Mouse (Mus musculus) hindbrain, embryonic 14.5 days (tissue): ENCODE data around the gene Krtcap2. TPM values are rescaled to one million over a fixed set of nuclear protein-coding genes. Genes with fewer than 3 reads are reported as not detected.

Source experiments
- ATAC-seq: fragments of 200-750 bp; cut with Nextera tagmentation; 2 replicates; pipeline ENCODE4 v1.8.0; 2017; ENCODE audit warnings: moderate number of reproducible peaks, mild to moderate bottlenecking, moderate TSS enrichment, moderate library complexity; ENCODE audit not compliant: low FRiP score
- DNase-seq: peaks from one replicate; pipeline ENCODE4 v3.0.0-alpha.2; 2015; ENCODE audit warnings: low spot score
- H3K27ac ChIP-seq: fragments of 300-500 bp; sonication (generic); 2 replicates; pipeline ENCODE4 v1.5.1; 2014; ENCODE audit warnings: mild to moderate bottlenecking, moderate library complexity
- H3K27me3 ChIP-seq: fragments of 300-500 bp; sonication (generic); 2 replicates; pipeline ENCODE4 v1.6.1; 2014; ENCODE audit warnings: mild to moderate bottlenecking, low read length, mixed read lengths; ENCODE audit not compliant: control insufficient read depth, insufficient read depth
- H3K36me3 ChIP-seq: fragments of 300-500 bp; sonication (generic); replicated peaks from 2 replicates; pipeline ENCODE4 v1.6.1; 2014; ENCODE audit not compliant: control insufficient read depth, insufficient read depth
- H3K4me1 ChIP-seq: fragments of 300-500 bp; sonication (generic); replicated peaks from 2 replicates; pipeline ENCODE4 v1.6.1; 2014; ENCODE audit warnings: antibody characterized with exemption, low read length, mixed read lengths; ENCODE audit not compliant: control insufficient read depth, insufficient read depth
- H3K4me2 ChIP-seq: fragments of 300-500 bp; sonication (generic); replicated peaks from 2 replicates; pipeline ENCODE4 v1.6.1; 2014; ENCODE audit warnings: mild to moderate bottlenecking, moderate library complexity
- H3K4me3 ChIP-seq: fragments of 300-500 bp; sonication (generic); replicated peaks from 2 replicates; pipeline ENCODE4 v1.5.1; 2014; ENCODE audit warnings: mild to moderate bottlenecking, low read length
- H3K9ac ChIP-seq: fragments of 300-500 bp; sonication (generic); 2 replicates; pipeline ENCODE4 v1.6.1; 2014
- H3K9me3 ChIP-seq: fragments of 300-500 bp; sonication (generic); 2 replicates; pipeline ENCODE4 v1.6.1; 2016; ENCODE audit warnings: low read length; ENCODE audit not compliant: control insufficient read depth
- WGBS: fragments of 180-500 bp; shearing (Covaris S2); extraction: QIAGEN DNeasy Blood & Tissue Kit; methylation state at CpG from one replicate; pipeline ENCODE4 v1.1.7; 2014; 5-methylcytosine and 5-hydroxymethylcytosine counted together
- polyA plus RNA-seq: library from polyadenylated mRNA; unstranded; fragments of >200 nt; fragmentation: Nextera tagmentation; extraction: Ambion mirVana; gene quantifications from 2 replicates; pipeline ENCODE4 v1.2.1, GENCODE M21; 2014

The Krtcap2 gene
- polyA plus RNA-seq, 1 experiment from 2014 or later, result 224 TPM

- Histone ChIP-seq H3K4me3 (no peak overlapping the region), H3K4me2 (peak overlapping the region; percentile 79; the same call in 1 of the 2 replicates), H3K4me1 (peaks cover 21% of the 10 kb centered on the region), H3K36me3 (peaks cover 55% of the 10 kb centered on the region), H3K27ac (no peak overlapping the region), H3K9me3 (no peaks in the 10 kb centered on the region), H3K9ac (no peak overlapping the region), H3K27me3 (no peaks in the 10 kb centered on the region)
- ATAC-seq, result no peak
- peak; percentile 52 for DNase-seq
- WGBS, result 71% methylated on average over 9 of the region's 9 CpGs
Measured at GRCm38 (mm10) chr3:89242331-89242895, 3.4 kb upstream of the Krtcap2 start.

- H3K36me3 ChIP-seq, result peaks cover 45% of the 10 kb centered on the region
- H3K4me2 ChIP-seq, result peak overlapping the region; percentile 79
- ATAC-seq, result no peak
- peaks cover 23% of the 10 kb centered on the region for H3K4me1 ChIP-seq
- no peaks in the 10 kb centered on the region for H3K9me3 ChIP-seq
- 11% methylated on average over 14 of the region's 14 CpGs for WGBS
- peak overlapping the region; percentile 94 for H3K27ac ChIP-seq
- no peak for DNase-seq
- H3K4me3 ChIP-seq, result peak overlapping the region; percentile 62
- H3K27me3 ChIP-seq, result no peaks in the 10 kb centered on the region
- H3K9ac ChIP-seq, result peak overlapping the region; percentile 67
Measured at GRCm38 (mm10) chr3:89243609-89244008, 2.2 kb upstream of the Krtcap2 start.

GRCm38 (mm10) chr3:89244158-89244981 is 1.4 kb upstream of the Krtcap2 start:
- DNase-seq, result no peak
- Histone ChIP-seq H3K27me3 (no peaks in the 10 kb centered on the region), H3K4me2 (peak overlapping the region; percentile 79), H3K27ac (peak overlapping the region; percentile 94), H3K4me1 (peaks cover 23% of the 10 kb centered on the region), H3K36me3 (peaks cover 43% of the 10 kb centered on the region), H3K9me3 (no peaks in the 10 kb centered on the region), H3K9ac (peak overlapping the region; percentile 67), H3K4me3 (peak overlapping the region; percentile 62)
- 13% methylated on average over 25 of the region's 25 CpGs for WGBS
- peak; percentile 37 for ATAC-seq

- peaks cover 40% of the 10 kb centered on the region for H3K36me3 ChIP-seq
- H3K4me2 ChIP-seq, result peak overlapping the region; percentile 79
- H3K9me3 ChIP-seq, result no peaks in the 10 kb centered on the region
- H3K27me3 ChIP-seq, result no peaks in the 10 kb centered on the region
- DNase-seq, result peak; percentile 82
- H3K4me1 ChIP-seq, result peaks cover 23% of the 10 kb centered on the region
- peak overlapping the region; percentile 67 for H3K9ac ChIP-seq
- WGBS, result 3% methylated on average over 17 of the region's 26 CpGs
- H3K27ac ChIP-seq, result peak overlapping the region; percentile 94
- H3K4me3 ChIP-seq, result peak overlapping the region; percentile 62
- ATAC-seq, result peak; percentile 61
Measured at GRCm38 (mm10) chr3:89244982-89245687, 631 bp upstream of the Krtcap2 start.

GRCm38 (mm10) chr3:89246261-89247100 is 715 bp downstream of the Krtcap2 start, which contains the start of gene Trim46:
Gene Trim46 (minus strand): TSS chr3:89246309.
- Histone ChIP-seq H3K4me2 (peak within 1 kb of the TSS; percentile 79), H3K9me3 (no peaks in the 10 kb centered on the region), H3K36me3 (peaks cover 26% of the 10 kb centered on the region), H3K4me1 (peaks cover 27% of the 10 kb centered on the region), H3K4me3 (peak within 1 kb of the TSS; percentile 62), H3K9ac (peak within 1 kb of the TSS; percentile 67), H3K27me3 (no peaks in the 10 kb centered on the region), H3K27ac (peak within 1 kb of the TSS; percentile 94)
- under 1% methylated on average over 42 of the region's 42 CpGs for WGBS
- peak; percentile 68 for ATAC-seq
- DNase-seq, result peak; percentile 91

GRCm38 (mm10) chr3:89247466-89247865 is 1.7 kb downstream of the Krtcap2 start:
- H3K27me3 ChIP-seq, result no peaks in the 10 kb centered on the region
- ATAC-seq (no peak), DNase-seq (no peak)
- peaks cover 16% of the 10 kb centered on the region; the same call in 1 of the 2 replicates for H3K36me3 ChIP-seq
- peak overlapping the region; percentile 79 for H3K4me2 ChIP-seq
- H3K4me1 ChIP-seq, result peaks cover 29% of the 10 kb centered on the region
- H3K4me3 ChIP-seq, result 0 out of 2 replicates have a peak overlapping the region, but pooled peaks have one; percentile 62
- peak overlapping the region; percentile 67 for H3K9ac ChIP-seq
- no peak overlapping the region for H3K27ac ChIP-seq
- 92% methylated on average over 4 of the region's 4 CpGs for WGBS
- no peaks in the 10 kb centered on the region for H3K9me3 ChIP-seq

GRCm38 (mm10) chr3:89250435-89251040 is 4.8 kb downstream of the Krtcap2 start:
- no peaks in the 10 kb centered on the region for H3K27me3 ChIP-seq
- no peak overlapping the region for H3K9ac ChIP-seq
- no peak overlapping the region for H3K4me3 ChIP-seq
- no peak overlapping the region for H3K4me2 ChIP-seq
- no peak for DNase-seq
- H3K36me3 ChIP-seq, result peaks cover 12% of the 10 kb centered on the region; the same call in 1 of the 2 replicates
- H3K4me1 ChIP-seq, result peaks cover 16% of the 10 kb centered on the region
- H3K27ac ChIP-seq, result no peak overlapping the region
- no peak for ATAC-seq
- 21% methylated on average over 7 of the region's 7 CpGs for WGBS
- H3K9me3 ChIP-seq, result no peaks in the 10 kb centered on the region

- WGBS, result 8% methylated on average over 17 of the region's 17 CpGs
- H3K36me3 ChIP-seq, result peaks cover 12% of the 10 kb centered on the region; the same call in 1 of the 2 replicates
- H3K4me2 ChIP-seq, result peak overlapping the region; percentile 26
- no peaks in the 10 kb centered on the region for H3K9me3 ChIP-seq
- no peak overlapping the region for H3K27ac ChIP-seq
- no peak for DNase-seq
- peaks cover 16% of the 10 kb centered on the region for H3K4me1 ChIP-seq
- ATAC-seq, result no peak
- no peak overlapping the region for H3K9ac ChIP-seq
- H3K4me3 ChIP-seq, result no peak overlapping the region
- no peaks in the 10 kb centered on the region for H3K27me3 ChIP-seq
Measured at GRCm38 (mm10) chr3:89251365-89251895, 5.7 kb downstream of the Krtcap2 start.
